Mouse (Mus musculus) hindbrain, embryonic 16.5 days (tissue): ENCODE data around the gene Cmbl. TPM values are rescaled to one million over a fixed set of nuclear protein-coding genes. Genes with fewer than 3 reads are reported as not detected.

Experiments used
- ATAC-seq: fragments of 200-750 bp; cut with Nextera tagmentation; 2 replicates; pipeline ENCODE4 v1.8.0; 2017; ENCODE audit warnings: moderate TSS enrichment, moderate library complexity
- H3K27ac ChIP-seq: fragments of 300-500 bp; sonication (generic); 2 replicates; pipeline ENCODE4 v1.5.1; 2014; ENCODE audit warnings: low read depth, mild to moderate bottlenecking, control low read depth, low read length, moderate library complexity
- H3K27me3 ChIP-seq: fragments of 300-500 bp; sonication (generic); replicated peaks from 2 replicates; pipeline ENCODE4 v1.6.1; 2014; ENCODE audit warnings: low read length; ENCODE audit not compliant: control insufficient read depth, insufficient read depth
- H3K36me3 ChIP-seq: fragments of 300-500 bp; sonication (generic); 2 replicates; pipeline ENCODE4 v1.6.1; 2014; ENCODE audit warnings: mild to moderate bottlenecking, low read length, moderate library complexity, mixed read lengths; ENCODE audit not compliant: control insufficient read depth, insufficient read depth
- H3K4me1 ChIP-seq: fragments of 300-500 bp; sonication (generic); 2 replicates; pipeline ENCODE4 v1.6.1; 2014; ENCODE audit warnings: low read depth, low read length; ENCODE audit not compliant: control insufficient read depth, insufficient read depth
- H3K4me2 ChIP-seq: fragments of 300-500 bp; sonication (generic); 2 replicates; pipeline ENCODE4 v1.6.1; 2014; ENCODE audit warnings: mild to moderate bottlenecking, low read length, control low read depth, moderate library complexity
- H3K4me3 ChIP-seq: fragments of 300-500 bp; sonication (generic); 2 replicates; pipeline ENCODE4 v1.5.1; 2014; ENCODE audit warnings: mild to moderate bottlenecking, low read length, control low read depth, moderate library complexity
- H3K9ac ChIP-seq: fragments of 300-500 bp; sonication (generic); 2 replicates; pipeline ENCODE4 v1.6.1; 2014; ENCODE audit warnings: low read depth, mild to moderate bottlenecking, control low read depth, low read length, moderate library complexity
- H3K9me3 ChIP-seq: fragments of 300-500 bp; sonication (generic); 2 replicates; pipeline ENCODE4 v1.6.1; 2014; ENCODE audit warnings: mild to moderate bottlenecking, low read length, moderate library complexity; ENCODE audit not compliant: control insufficient read depth
- WGBS: fragments of 180-500 bp; shearing (Covaris S2); extraction: QIAGEN DNeasy Blood & Tissue Kit; methylation state at CpG from one replicate; pipeline ENCODE4 v1.1.7; 2014; 5-methylcytosine and 5-hydroxymethylcytosine counted together
- polyA plus RNA-seq: library from polyadenylated mRNA; unstranded; fragments of >200 nt; fragmentation: Nextera tagmentation; extraction: Ambion mirVana; gene quantifications from 2 replicates; pipeline ENCODE4 v1.2.1, GENCODE M21; 2015

The Cmbl gene
- polyA plus RNA-seq, 1 experiment from 2014 or later = 17.1 TPM

- no peak overlapping the region for H3K4me3 ChIP-seq
- H3K27me3 ChIP-seq = no peaks in the 10 kb centered on the region
- H3K9ac ChIP-seq = no peak overlapping the region
- peaks cover 33% of the 10 kb centered on the region for H3K36me3 ChIP-seq
- no peaks in the 10 kb centered on the region for H3K4me1 ChIP-seq
- H3K4me2 ChIP-seq = no peak overlapping the region
- H3K9me3 ChIP-seq = no peaks in the 10 kb centered on the region
- WGBS = 83% methylated on average over 2 of the region's 2 CpGs
- no peak overlapping the region for H3K27ac ChIP-seq
- ATAC-seq = peak; percentile 15; the same call in 1 of the 2 replicates
These were observed 22.6 kb downstream of the Cmbl start for GRCm38 (mm10) chr15:31587789-31588188.

DNA sequence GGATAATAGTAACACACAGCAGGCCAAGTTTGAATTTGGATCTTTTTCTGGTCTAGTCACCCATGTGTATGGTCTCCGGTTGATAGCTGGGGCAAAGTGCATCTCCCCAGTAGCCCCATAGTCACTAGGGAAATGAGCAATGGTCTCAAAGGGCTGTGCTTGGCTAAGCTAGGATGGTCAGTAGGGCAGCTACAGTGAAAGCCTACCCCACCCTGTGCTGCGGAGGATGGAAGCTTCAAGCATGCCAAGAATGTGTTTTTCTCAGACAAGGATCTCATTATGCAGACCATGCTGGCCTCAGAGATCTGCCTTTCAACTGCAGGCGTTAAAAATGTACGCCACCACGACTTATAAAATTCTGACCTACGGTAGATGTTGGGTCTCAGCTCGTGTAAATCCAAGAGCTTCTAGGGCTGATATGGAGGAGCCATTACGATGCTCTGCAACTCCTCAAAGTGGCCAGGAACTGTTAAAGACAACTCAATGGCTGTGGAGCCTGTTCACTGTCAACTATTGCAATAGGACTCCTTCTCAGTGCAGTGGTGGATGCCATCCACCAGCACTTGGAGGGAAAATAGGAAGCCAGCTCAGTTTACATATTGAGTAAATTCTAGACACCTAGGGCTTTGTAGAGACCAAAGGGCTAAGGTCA, 23.9 kb downstream of the Cmbl start:
- 64% methylated on average over 8 of the region's 8 CpGs for WGBS
- Histone ChIP-seq H3K4me2 (no peak overlapping the region), H3K4me1 (no peaks in the 10 kb centered on the region), H3K9ac (no peak overlapping the region), H3K9me3 (no peaks in the 10 kb centered on the region), H3K27me3 (no peaks in the 10 kb centered on the region), H3K4me3 (no peak overlapping the region), H3K27ac (no peak overlapping the region), H3K36me3 (peaks cover 47% of the 10 kb centered on the region)
- ATAC-seq = 0 out of 2 replicates have a peak, but pooled peaks have one; percentile 10

DNA sequence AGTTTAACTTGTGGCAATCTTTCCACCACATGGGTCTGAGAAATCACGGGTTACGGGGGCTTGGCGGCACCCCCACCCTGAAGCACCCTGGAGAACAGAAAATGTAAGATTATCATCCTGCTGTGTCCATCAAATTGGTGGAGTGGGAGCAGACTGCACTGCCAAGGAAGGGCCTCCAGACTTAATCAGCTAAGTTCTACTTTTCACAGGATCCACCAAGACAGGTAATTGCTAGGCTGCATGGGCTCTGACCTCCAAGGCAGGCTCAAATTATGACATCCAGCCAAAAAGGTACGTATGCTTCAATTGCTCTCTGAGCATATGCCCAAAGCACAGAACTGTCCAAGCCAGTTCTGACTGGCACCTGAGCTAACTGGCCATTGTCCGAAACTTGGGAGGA, 25.0 kb downstream of the Cmbl start:
- H3K4me3 ChIP-seq = no peak overlapping the region
- H3K9me3 ChIP-seq = no peaks in the 10 kb centered on the region
- no peak overlapping the region for H3K4me2 ChIP-seq
- no peak overlapping the region for H3K27ac ChIP-seq
- H3K9ac ChIP-seq = no peak overlapping the region
- peaks cover 57% of the 10 kb centered on the region for H3K36me3 ChIP-seq
- H3K27me3 ChIP-seq = no peaks in the 10 kb centered on the region
- WGBS = 93% methylated on average over 5 of the region's 5 CpGs
- H3K4me1 ChIP-seq = no peaks in the 10 kb centered on the region
- no peak for ATAC-seq

GRCm38 (mm10) chr15:31592531-31592930, 27.3 kb downstream of the Cmbl start:
- Histone ChIP-seq H3K9me3 (no peaks in the 10 kb centered on the region), H3K36me3 (peaks cover 65% of the 10 kb centered on the region), H3K27ac (no peak overlapping the region), H3K4me3 (no peak overlapping the region), H3K27me3 (no peaks in the 10 kb centered on the region), H3K4me1 (no peaks in the 10 kb centered on the region), H3K4me2 (no peak overlapping the region), H3K9ac (no peak overlapping the region)
- ATAC-seq = no peak
- 90% methylated on average over 8 of the region's 8 CpGs for WGBS

DNA sequence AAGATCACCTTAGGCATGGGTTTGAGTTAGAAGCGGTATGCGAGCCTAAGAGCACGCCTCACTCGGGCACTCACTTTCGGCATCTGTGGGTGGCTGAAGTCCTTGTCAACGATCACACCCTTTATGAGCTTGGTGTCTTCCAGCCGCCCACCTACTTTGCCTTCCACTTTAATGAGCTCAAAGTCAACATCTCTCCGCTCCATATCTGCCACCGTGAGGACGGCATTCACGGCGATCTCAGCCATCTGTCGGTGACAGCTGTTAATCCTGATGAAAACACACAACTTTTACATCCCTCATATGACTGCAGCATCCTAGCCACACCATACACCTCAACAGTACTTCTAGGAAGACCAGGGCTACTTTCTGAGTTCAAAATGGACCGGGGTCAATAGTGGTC, 29.1 kb downstream of the Cmbl start:
- Histone ChIP-seq H3K9ac (no peak overlapping the region), H3K4me2 (no peak overlapping the region), H3K4me1 (peaks cover 4% of the 10 kb centered on the region), H3K27ac (no peak overlapping the region), H3K27me3 (no peaks in the 10 kb centered on the region), H3K36me3 (peaks cover 65% of the 10 kb centered on the region), H3K9me3 (no peaks in the 10 kb centered on the region), H3K4me3 (no peak overlapping the region)
- 93% methylated on average over 14 of the region's 14 CpGs for WGBS
- no peak for ATAC-seq

DNA sequence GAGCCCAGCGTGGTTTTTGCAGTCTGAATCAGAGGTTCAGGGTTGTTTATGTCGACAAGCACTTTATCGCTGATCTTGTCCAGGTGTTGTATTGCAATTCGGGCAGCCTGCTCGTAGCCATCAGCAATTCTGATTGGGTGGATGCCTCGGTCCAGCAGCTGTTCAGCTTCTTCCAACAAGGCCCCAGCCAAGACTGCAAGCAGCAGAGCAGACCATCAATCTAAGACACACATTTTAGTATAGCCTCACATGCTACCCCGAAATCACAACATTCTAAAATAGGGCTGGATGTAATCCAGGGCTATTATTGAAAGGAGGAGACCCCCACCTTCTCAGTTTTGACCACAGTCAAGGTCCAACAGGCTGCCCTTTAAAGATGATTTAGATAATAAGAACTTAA, 30.5 kb downstream of the Cmbl start:
- H3K4me3 ChIP-seq = no peak overlapping the region

GRCm38 (mm10) chr15:31599834-31600233, 34.6 kb downstream of the Cmbl start:
- ATAC-seq = no peak

More for the DNA sequence above, 30.5 kb downstream of the Cmbl start:
- Histone ChIP-seq H3K36me3 (peaks cover 52% of the 10 kb centered on the region), H3K4me1 (peaks cover 13% of the 10 kb centered on the region), H3K27me3 (no peaks in the 10 kb centered on the region), H3K9ac (no peak overlapping the region), H3K4me2 (no peak overlapping the region), H3K27ac (no peak overlapping the region), H3K9me3 (no peaks in the 10 kb centered on the region)
- ATAC-seq = no peak
- WGBS = 88% methylated on average over 7 of the region's 7 CpGs

DNA sequence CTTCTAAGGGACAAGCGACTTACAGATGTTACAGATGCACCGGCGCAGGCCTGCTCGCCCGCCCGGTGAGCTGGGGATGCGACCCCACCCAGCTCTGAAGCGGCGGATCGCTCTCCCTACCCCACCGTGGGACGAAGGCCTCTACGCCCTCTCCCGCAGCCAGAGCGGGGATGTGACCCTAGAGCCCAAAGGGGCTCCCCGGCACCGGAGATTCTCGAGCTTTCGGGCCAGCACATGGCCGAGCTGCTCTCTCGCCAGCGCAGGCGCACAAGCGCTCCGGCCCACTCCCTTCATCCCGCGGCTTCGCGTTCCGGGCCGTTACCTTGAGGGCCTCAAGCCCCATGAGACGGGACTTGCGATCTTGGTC, 36.1 kb downstream of the Cmbl start:
- WGBS = under 1% methylated on average over 33 of the region's 33 CpGs
- Histone ChIP-seq H3K27ac (peak overlapping the region; percentile 86), H3K36me3 (no peaks in the 10 kb centered on the region), H3K4me3 (peak overlapping the region; percentile 58), H3K9me3 (no peaks in the 10 kb centered on the region), H3K4me2 (peak overlapping the region; percentile 78), H3K9ac (peak overlapping the region; percentile 77), H3K4me1 (peaks cover 19% of the 10 kb centered on the region), H3K27me3 (no peaks in the 10 kb centered on the region)
- peak; percentile 84 for ATAC-seq

More at GRCm38 (mm10) chr15:31599834-31600233, 34.6 kb downstream of the Cmbl start:
- 69% methylated on average over 4 of the region's 4 CpGs for WGBS
- Histone ChIP-seq H3K4me2 (peak overlapping the region; percentile 78), H3K4me3 (peak overlapping the region; percentile 3; the same call in 1 of the 2 replicates), H3K4me1 (peaks cover 19% of the 10 kb centered on the region), H3K36me3 (peaks cover 12% of the 10 kb centered on the region), H3K27ac (no peak overlapping the region), H3K27me3 (no peaks in the 10 kb centered on the region), H3K9me3 (no peaks in the 10 kb centered on the region), H3K9ac (no peak overlapping the region)

DNA sequence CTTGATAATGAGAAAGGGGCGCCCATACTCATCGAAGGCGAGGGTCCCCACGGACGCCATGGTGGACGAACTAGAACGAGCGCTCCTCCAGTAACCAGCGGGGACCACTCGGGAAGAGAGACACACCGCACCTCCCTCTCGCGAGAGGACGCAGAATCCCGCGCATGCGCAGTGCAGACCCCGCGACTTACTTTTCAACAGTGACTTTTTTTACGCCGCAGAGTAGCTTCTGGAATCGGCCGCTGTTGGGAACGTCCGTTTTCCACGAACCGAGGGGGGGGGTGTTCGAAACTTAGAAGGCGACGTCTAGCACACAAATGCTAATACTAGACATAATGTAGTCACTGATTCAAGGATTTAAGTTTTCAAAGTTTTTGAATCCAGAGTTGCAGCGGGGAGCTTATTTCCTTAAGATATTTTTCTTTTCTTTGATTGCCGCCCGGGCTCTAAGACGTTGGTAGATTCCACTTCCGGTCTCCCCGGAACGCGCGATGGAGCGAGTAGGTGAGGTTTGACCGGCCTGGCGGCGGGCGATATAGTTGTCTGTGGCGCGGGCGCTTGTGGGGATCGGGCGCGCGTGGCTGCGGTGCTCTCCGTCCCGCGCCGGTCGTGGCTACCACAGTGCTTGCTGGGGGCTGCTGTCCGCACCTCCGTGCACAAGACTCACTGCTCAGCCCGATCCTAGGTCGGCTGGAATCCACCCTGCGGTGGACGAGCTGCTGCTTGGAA, 36.6 kb downstream of the Cmbl start, which contains the start of the genes Cct5 and Fam173b:
Cct5 (minus strand) TSS at position 159 of the 729 bp plus-strand sequence.
Fam173b (plus strand) TSS at position 207 of the 729 bp plus-strand sequence.
- H3K4me2 ChIP-seq = peak within 1 kb of the TSS; percentile 78
- peak within 1 kb of the TSS; percentile 96 for H3K27ac ChIP-seq
- no peaks in the 10 kb centered on the region for H3K9me3 ChIP-seq
- peak within 1 kb of the TSS; percentile 96 for H3K9ac ChIP-seq
- ATAC-seq = peak; percentile 89
- peak within 1 kb of the TSS; percentile 58 for H3K4me3 ChIP-seq
- under 1% methylated on average over 63 of the region's 63 CpGs for WGBS
- no peaks in the 10 kb centered on the region for H3K27me3 ChIP-seq
- no peaks in the 10 kb centered on the region for H3K36me3 ChIP-seq
- peaks cover 19% of the 10 kb centered on the region for H3K4me1 ChIP-seq
